Mouse (Mus musculus) midbrain, embryonic 16.5 days (tissue): ENCODE results near the gene Scaf1. TPM values are rescaled to one million over a fixed set of nuclear protein-coding genes. Genes with fewer than 3 reads are reported as not detected.

Experiments
- ATAC-seq: fragments of 200-750 bp; cut with Nextera tagmentation; 2 replicates; pipeline ENCODE4 v1.8.0; 2017; ENCODE audit warnings: moderate TSS enrichment
- H3K27ac ChIP-seq: fragments of 300-500 bp; sonication (generic); 2 replicates; pipeline ENCODE4 v1.5.1; 2014; ENCODE audit warnings: mild to moderate bottlenecking, low read length, mixed read lengths
- H3K27me3 ChIP-seq: fragments of 300-500 bp; sonication (generic); 2 replicates; pipeline ENCODE4 v1.6.1; 2014; ENCODE audit warnings: low read depth, low read length, mixed read lengths; ENCODE audit not compliant: control insufficient read depth, insufficient read depth
- H3K36me3 ChIP-seq: fragments of 300-500 bp; sonication (generic); 2 replicates; pipeline ENCODE4 v1.6.1; 2014; ENCODE audit warnings: mild to moderate bottlenecking, low read length, moderate library complexity, mixed read lengths; ENCODE audit not compliant: control insufficient read depth, insufficient read depth
- H3K4me1 ChIP-seq: fragments of 300-500 bp; sonication (generic); 2 replicates; pipeline ENCODE4 v1.6.1; 2014; ENCODE audit warnings: mild to moderate bottlenecking, low read length, mixed read lengths; ENCODE audit not compliant: control insufficient read depth, insufficient read depth
- H3K4me2 ChIP-seq: fragments of 300-500 bp; sonication (generic); 2 replicates; pipeline ENCODE4 v1.6.1; 2014; ENCODE audit warnings: mild to moderate bottlenecking, low read length, mixed read lengths
- H3K4me3 ChIP-seq: fragments of 300-500 bp; sonication (generic); 2 replicates; pipeline ENCODE4 v1.5.1; 2014; ENCODE audit warnings: low read depth, mild to moderate bottlenecking, low read length, moderate library complexity, mixed read lengths
- H3K9ac ChIP-seq: fragments of 300-500 bp; sonication (generic); 2 replicates; pipeline ENCODE4 v1.6.1; 2014; ENCODE audit warnings: low read depth, low read length, mixed read lengths
- H3K9me3 ChIP-seq: fragments of 300-500 bp; sonication (generic); replicated peaks from 2 replicates; pipeline ENCODE4 v1.6.1; 2014; ENCODE audit warnings: mild to moderate bottlenecking, low read length, mixed read lengths; ENCODE audit not compliant: control insufficient read depth, poor library complexity, severe bottlenecking
- WGBS: fragments of 180-500 bp; shearing (Covaris S2); extraction: QIAGEN DNeasy Blood & Tissue Kit; methylation state at CpG from one replicate; pipeline ENCODE4 v1.1.7; 2014; 5-methylcytosine and 5-hydroxymethylcytosine counted together
- polyA plus RNA-seq: library from polyadenylated mRNA; unstranded; fragments of >200 nt; fragmentation: Nextera tagmentation; extraction: Ambion mirVana; gene quantifications from 2 replicates; pipeline ENCODE4 v1.2.1, GENCODE M21; 2015

The Scaf1 gene
- polyA plus RNA-seq, 1 experiment from 2014 or later, result 42.4 TPM

GRCm38 (mm10) chr7:44983944-44984832, 32.0 kb downstream of the Scaf1 start:
- Histone ChIP-seq H3K36me3 (peaks cover 20% of the 10 kb centered on the region), H3K27ac (peak overlapping the region; percentile 19; the same call in 1 of the 2 replicates), H3K9me3 (no peaks in the 10 kb centered on the region), H3K4me2 (peak overlapping the region; percentile 75), H3K4me3 (peak overlapping the region; percentile 76), H3K4me1 (peaks cover 33% of the 10 kb centered on the region), H3K27me3 (no peaks in the 10 kb centered on the region), H3K9ac (0 out of 2 replicates have a peak overlapping the region, but pooled peaks have one; percentile 32)
- WGBS, result 54% methylated on average over 7 of the region's 7 CpGs
- ATAC-seq, result no peak

DNA sequence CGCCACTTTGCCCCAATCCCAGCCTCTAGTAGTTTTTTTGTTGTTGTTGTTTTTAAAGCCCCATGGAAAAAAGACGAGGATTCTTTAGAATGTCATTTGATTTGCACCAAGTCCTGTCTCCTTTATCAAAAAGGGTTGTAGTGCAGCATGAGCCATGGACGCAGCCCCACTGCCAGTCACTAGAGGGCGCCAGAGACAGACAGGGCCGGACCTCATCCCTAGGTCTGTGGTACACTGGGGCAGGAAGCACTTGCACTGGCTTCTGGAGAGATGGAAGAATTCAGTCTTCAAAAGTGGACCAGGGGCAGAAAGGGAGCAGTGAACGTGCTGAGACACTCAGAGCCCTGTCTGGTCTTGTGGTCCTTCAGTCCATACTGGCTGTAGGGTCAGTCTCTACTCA, 33.1 kb downstream of the Scaf1 start:
- H3K27me3 ChIP-seq, result no peaks in the 10 kb centered on the region
- H3K9ac ChIP-seq, result no peak overlapping the region
- peaks cover 29% of the 10 kb centered on the region for H3K36me3 ChIP-seq
- 29% methylated on average over 6 of the region's 6 CpGs for WGBS
- H3K27ac ChIP-seq, result no peak overlapping the region
- no peak overlapping the region for H3K4me2 ChIP-seq
- peaks cover 26% of the 10 kb centered on the region for H3K4me1 ChIP-seq
- no peak for ATAC-seq
- no peak overlapping the region for H3K4me3 ChIP-seq
- H3K9me3 ChIP-seq, result no peaks in the 10 kb centered on the region

GRCm38 (mm10) chr7:44981539-44981938, 34.6 kb downstream of the Scaf1 start:
- 95% methylated on average over 8 of the region's 8 CpGs for WGBS
- Histone ChIP-seq H3K4me1 (peaks cover 20% of the 10 kb centered on the region), H3K4me2 (no peak overlapping the region), H3K27me3 (no peaks in the 10 kb centered on the region), H3K9me3 (no peaks in the 10 kb centered on the region), H3K4me3 (no peak overlapping the region), H3K27ac (no peak overlapping the region), H3K36me3 (peaks cover 42% of the 10 kb centered on the region), H3K9ac (no peak overlapping the region)
- no peak for ATAC-seq

- H3K9me3 ChIP-seq, result no peaks in the 10 kb centered on the region
- WGBS, result 99% methylated on average over 3 of the region's 3 CpGs
- H3K27ac ChIP-seq, result no peak overlapping the region
- no peak overlapping the region for H3K4me3 ChIP-seq
- H3K9ac ChIP-seq, result no peak overlapping the region
- no peak for ATAC-seq
- no peak overlapping the region for H3K4me2 ChIP-seq
- no peaks in the 10 kb centered on the region for H3K27me3 ChIP-seq
- H3K4me1 ChIP-seq, result peaks cover 11% of the 10 kb centered on the region
- H3K36me3 ChIP-seq, result peaks cover 42% of the 10 kb centered on the region
Observed at GRCm38 (mm10) chr7:44978300-44978699, 37.9 kb downstream of the Scaf1 start.

- H3K9ac ChIP-seq, result peak overlapping the region; percentile 33; the same call in 1 of the 2 replicates
- H3K4me2 ChIP-seq, result peak overlapping the region; percentile 87
- H3K36me3 ChIP-seq, result peaks cover 24% of the 10 kb centered on the region
- peak overlapping the region; percentile 47 for H3K4me3 ChIP-seq
- no peaks in the 10 kb centered on the region for H3K9me3 ChIP-seq
- H3K27me3 ChIP-seq, result no peaks in the 10 kb centered on the region
- 16% methylated on average over 6 of the region's 6 CpGs for WGBS
- ATAC-seq, result no peak
- peaks cover 34% of the 10 kb centered on the region for H3K4me1 ChIP-seq
- H3K27ac ChIP-seq, result peak overlapping the region; percentile 95
Observed at GRCm38 (mm10) chr7:44975117-44975419, 41.1 kb downstream of the Scaf1 start.

DNA sequence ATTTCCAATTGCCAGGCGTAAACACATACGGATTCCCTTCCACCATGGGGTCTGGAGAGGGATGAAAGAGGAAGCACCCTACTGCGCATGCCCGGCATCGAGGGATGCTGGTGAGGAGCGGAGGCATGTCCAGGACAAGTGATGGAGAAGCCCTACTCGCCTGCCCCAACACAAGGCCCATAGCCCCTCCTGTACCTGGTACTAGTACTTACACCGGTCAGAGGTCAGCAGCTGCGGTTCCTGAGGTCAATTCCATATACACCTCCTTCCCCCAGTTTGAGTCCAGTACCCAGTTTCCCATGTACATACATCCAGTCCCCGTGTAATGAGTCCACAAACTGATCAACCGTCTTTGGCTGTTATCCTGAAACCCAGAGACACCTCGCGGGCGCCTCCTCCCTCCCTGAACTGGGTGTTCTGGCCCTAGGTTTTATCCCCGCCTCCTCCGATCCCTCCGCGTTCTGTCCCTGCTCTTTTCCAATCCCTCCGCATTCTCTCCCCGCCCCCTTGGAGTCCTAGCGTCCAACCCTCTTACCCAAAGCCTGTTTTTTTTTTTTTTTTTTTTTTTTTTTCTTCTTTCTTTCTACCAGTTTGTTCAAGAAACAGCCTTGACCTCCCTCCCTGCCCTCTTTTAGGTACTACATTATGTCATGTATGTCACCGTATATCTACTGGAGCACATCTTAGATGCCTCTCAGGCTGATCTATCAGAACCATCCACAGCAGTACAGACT, 41.6 kb downstream of the Scaf1 start, which contains the start of gene Cpt1c:
Cpt1c (minus strand) TSS at position 469 of the 734 bp plus-strand sequence.
- peak within 1 kb of the TSS; percentile 87 for H3K4me2 ChIP-seq
- H3K27ac ChIP-seq, result peak within 1 kb of the TSS; percentile 95
- peaks cover 34% of the 10 kb centered on the region for H3K4me1 ChIP-seq
- H3K27me3 ChIP-seq, result no peaks in the 10 kb centered on the region
- H3K9me3 ChIP-seq, result no peaks in the 10 kb centered on the region
- H3K36me3 ChIP-seq, result peaks cover 24% of the 10 kb centered on the region
- WGBS, result under 1% methylated on average over 22 of the region's 22 CpGs
- peak within 1 kb of the TSS; percentile 73 for H3K9ac ChIP-seq
- peak; percentile 52 for ATAC-seq
- peak within 1 kb of the TSS; percentile 47 for H3K4me3 ChIP-seq

DNA sequence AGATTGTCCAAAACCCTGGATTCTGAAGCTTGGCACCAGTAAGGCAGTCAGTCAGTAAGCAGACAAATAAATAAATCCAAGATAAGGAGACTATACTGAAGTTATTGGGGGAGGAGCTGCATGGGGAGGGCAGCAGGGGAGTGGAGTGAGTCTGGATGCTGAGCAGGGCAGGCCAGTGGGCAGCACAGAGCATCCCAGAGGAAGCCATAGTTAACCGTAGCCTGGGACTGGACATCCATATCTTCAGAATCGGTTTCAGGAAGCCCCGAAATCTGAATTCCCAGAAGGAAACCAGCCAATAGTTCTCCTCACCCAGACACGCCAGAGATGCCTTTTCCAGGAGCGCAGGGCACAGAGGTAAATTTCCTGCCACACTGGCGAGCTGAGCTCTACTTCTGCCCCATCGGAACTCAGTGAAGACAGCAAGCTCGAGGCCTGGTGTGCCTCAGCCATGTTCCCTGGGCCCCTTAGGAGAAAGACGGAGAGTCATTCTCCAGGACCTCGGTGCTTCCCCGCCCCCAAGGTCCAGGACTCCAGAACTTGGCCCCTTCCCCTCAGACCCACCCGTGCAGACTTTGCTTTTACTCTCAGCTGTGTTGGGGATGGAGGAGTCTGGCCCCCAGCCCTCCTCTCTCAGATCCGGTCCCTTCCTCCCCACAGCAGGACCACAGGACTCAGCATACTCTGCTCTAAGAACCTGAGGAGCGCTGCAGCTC, 42.6 kb downstream of the Scaf1 start:
- Histone ChIP-seq H3K4me2 (peak overlapping the region; percentile 87), H3K27me3 (no peaks in the 10 kb centered on the region), H3K9me3 (no peaks in the 10 kb centered on the region), H3K36me3 (peaks cover 15% of the 10 kb centered on the region), H3K9ac (peak overlapping the region; percentile 73), H3K27ac (peak overlapping the region; percentile 95), H3K4me3 (peak overlapping the region; percentile 47), H3K4me1 (peaks cover 34% of the 10 kb centered on the region)
- no peak for ATAC-seq
- 23% methylated on average over 14 of the region's 14 CpGs for WGBS

DNA sequence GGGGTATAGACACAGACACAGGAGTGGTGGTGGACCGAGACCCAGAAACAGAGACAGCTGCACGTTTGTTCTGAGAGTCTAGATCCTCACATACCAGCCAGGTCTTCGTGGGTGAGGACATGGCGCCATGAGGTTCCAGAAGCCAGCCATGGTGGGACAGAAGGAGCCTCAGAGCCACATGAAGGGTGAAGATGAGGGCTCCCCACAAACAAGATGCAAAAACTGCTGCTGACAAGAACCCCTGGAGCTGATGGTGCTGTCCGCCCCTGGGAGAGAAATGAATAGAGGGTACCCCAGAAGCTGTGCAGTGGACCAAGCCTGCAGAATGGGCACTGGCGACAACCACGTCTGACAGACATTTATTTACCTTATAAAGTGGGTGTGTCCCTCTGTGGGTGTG, 45.0 kb downstream of the Scaf1 start:
- Histone ChIP-seq H3K9me3 (no peaks in the 10 kb centered on the region), H3K27ac (peak overlapping the region; percentile 71), H3K36me3 (peaks cover 7% of the 10 kb centered on the region; the same call in 1 of the 2 replicates), H3K4me1 (peaks cover 34% of the 10 kb centered on the region), H3K27me3 (no peaks in the 10 kb centered on the region), H3K4me3 (peak overlapping the region; percentile 56), H3K9ac (peak overlapping the region; percentile 43), H3K4me2 (peak overlapping the region; percentile 63)
- 68% methylated on average over 7 of the region's 7 CpGs for WGBS
- no peak for ATAC-seq
